Mouse (Mus musculus): ENCODE results near the gene Rcor2. TPM values are rescaled to one million over a fixed set of nuclear protein-coding genes. Genes with fewer than 3 reads are reported as not detected.

Gene Rcor2
- polyA plus RNA-seq, 1 experiment from 2014 or later, result 9.8 TPM

DNA sequence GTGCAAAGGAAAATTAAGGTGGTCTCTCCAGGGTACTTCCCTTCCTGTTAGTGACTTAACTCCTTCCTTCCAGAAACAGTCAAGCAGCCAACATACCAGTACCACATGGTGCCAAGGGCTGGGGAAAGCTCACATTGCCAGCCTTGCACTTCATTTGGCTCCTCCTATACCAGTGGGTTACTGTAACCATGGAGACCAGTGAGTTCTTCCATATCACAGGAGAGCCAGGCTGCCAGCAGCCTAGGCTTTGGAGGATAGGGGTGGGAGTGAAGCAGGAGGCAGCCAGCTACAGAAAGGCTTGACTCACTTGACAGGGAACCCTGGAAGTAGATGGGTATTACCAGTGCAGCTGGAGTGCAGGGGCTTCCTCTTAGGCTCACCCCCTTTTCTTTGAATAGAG is 31.9 kb downstream of the Rcor2 start:
- Histone ChIP-seq H3K4me2 (replicated peaks; ENCODE audit: low read depth, low read length) (no peak overlapping the region), H3K27ac (ENCODE audit: low read depth, low read length) (no peak overlapping the region), H3K36me3 (ENCODE audit: control insufficient read depth, insufficient read depth, low read length) (0 out of 2 replicates have a peak, but pooled peaks cover 2% of the 10 kb centered on the region), H3K9ac (ENCODE audit: low read depth, low read length) (no peak overlapping the region), H3K9me3 (ENCODE audit: control insufficient read depth, low read length) (no peaks in the 10 kb centered on the region), H3K4me1 (ENCODE audit: control insufficient read depth, insufficient read depth, low read length) (peaks cover 28% of the 10 kb centered on the region), H3K4me3 (ENCODE audit: low read length) (no peak overlapping the region), H3K27me3 (ENCODE audit: control insufficient read depth, insufficient read depth, low read length) (no peaks in the 10 kb centered on the region)
- ATAC-seq (ENCODE audit: low FRiP score, low TSS enrichment), result no peak

DNA sequence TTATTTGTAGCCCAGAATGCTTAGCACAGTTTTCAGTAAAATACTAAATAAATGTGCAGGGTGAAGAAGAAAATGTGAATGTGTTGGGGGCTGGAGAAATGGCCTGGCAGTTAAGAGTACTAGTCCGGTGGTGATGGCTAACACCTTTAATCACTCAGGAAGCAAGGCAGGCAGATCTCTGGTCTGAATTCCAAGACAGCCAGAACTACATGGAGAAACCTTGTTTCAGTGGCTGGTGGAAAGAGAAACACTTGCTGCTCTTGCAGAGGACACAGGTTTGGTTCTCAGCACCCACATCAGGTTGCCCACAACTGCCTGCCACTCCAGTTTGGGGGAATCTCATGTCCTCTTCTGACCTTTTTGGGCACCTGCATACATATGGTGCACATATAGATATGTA is 33.0 kb downstream of the Rcor2 start:
- Histone ChIP-seq H3K4me3 (ENCODE audit: low read length) (no peak overlapping the region), H3K4me2 (replicated peaks; ENCODE audit: low read depth, low read length) (no peak overlapping the region), H3K9ac (ENCODE audit: low read depth, low read length) (no peak overlapping the region), H3K27me3 (ENCODE audit: control insufficient read depth, insufficient read depth, low read length) (no peaks in the 10 kb centered on the region), H3K36me3 (ENCODE audit: control insufficient read depth, insufficient read depth, low read length) (0 out of 2 replicates have a peak, but pooled peaks cover 2% of the 10 kb centered on the region), H3K4me1 (ENCODE audit: control insufficient read depth, insufficient read depth, low read length) (peaks cover 19% of the 10 kb centered on the region), H3K27ac (ENCODE audit: low read depth, low read length) (no peak overlapping the region), H3K9me3 (ENCODE audit: control insufficient read depth, low read length) (no peaks in the 10 kb centered on the region)
- ATAC-seq (ENCODE audit: low FRiP score, low TSS enrichment), result no peak
- WGBS, result 84% methylated on average over 1 of the region's 1 CpGs

DNA sequence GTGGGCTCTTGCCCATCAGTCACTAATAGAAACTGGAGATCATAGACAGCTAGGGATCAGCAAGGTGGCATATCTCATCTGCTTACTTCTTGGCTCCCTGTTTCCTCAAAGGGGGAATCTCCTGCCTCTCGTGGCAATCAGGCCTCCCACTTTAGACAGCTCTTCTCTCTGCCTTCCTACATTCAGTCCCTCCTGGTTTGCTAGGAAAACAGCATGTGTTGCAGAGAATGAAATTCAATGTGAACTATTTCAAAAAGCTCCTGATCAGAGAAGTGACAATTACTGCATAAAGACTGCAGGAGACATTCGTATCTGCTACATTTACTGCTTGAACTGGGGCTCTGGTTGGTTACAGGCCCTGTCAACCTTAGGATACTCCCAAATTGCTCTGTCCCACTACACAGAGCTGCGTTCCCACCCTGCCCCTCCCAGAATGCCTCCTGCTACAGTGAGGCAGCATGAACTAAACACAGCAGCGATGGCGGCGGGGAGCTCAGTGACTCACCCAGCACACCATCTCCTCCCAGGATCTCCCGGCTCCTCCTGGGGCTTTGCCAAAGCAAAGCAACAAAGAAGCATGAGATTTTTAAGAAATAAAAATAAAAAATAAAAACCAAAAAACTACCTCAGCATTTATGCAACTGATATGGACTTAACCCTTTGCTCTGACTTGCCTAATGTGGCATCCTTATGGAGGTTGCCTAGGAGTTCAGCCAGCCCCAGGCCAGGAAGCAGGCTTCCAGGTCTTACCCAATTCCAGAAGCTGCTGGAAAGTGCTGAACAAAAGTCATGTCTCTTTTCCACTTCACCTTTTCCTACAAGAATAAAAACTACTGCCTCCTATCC is 34.7 kb downstream of the Rcor2 start:
- Histone ChIP-seq H3K4me3 (ENCODE audit: low read length) (no peak overlapping the region), H3K36me3 (ENCODE audit: control insufficient read depth, insufficient read depth, low read length) (0 out of 2 replicates have a peak, but pooled peaks cover 2% of the 10 kb centered on the region), H3K9ac (ENCODE audit: low read depth, low read length) (no peak overlapping the region), H3K4me2 (replicated peaks; ENCODE audit: low read depth, low read length) (no peak overlapping the region), H3K4me1 (ENCODE audit: control insufficient read depth, insufficient read depth, low read length) (peaks cover 21% of the 10 kb centered on the region), H3K27ac (ENCODE audit: low read depth, low read length) (peak overlapping the region; percentile 5; the same call in 1 of the 2 replicates), H3K9me3 (ENCODE audit: control insufficient read depth, low read length) (no peaks in the 10 kb centered on the region), H3K27me3 (ENCODE audit: control insufficient read depth, insufficient read depth, low read length) (no peaks in the 10 kb centered on the region)
- no peak for ATAC-seq (ENCODE audit: low FRiP score, low TSS enrichment)
- WGBS, result 79% methylated on average over 7 of the region's 7 CpGs

GRCm38 (mm10) chr19:7302493-7302797 is 35.3 kb downstream of the Rcor2 start:
- Histone ChIP-seq H3K27ac (ENCODE audit: low read depth, low read length) (peak overlapping the region; percentile 5; the same call in 1 of the 2 replicates), H3K9ac (ENCODE audit: low read depth, low read length) (no peak overlapping the region), H3K4me1 (ENCODE audit: control insufficient read depth, insufficient read depth, low read length) (peaks cover 27% of the 10 kb centered on the region), H3K36me3 (ENCODE audit: control insufficient read depth, insufficient read depth, low read length) (0 out of 2 replicates have a peak, but pooled peaks cover 2% of the 10 kb centered on the region), H3K27me3 (ENCODE audit: control insufficient read depth, insufficient read depth, low read length) (no peaks in the 10 kb centered on the region), H3K4me2 (replicated peaks; ENCODE audit: low read depth, low read length) (no peak overlapping the region), H3K9me3 (ENCODE audit: control insufficient read depth, low read length) (no peaks in the 10 kb centered on the region), H3K4me3 (ENCODE audit: low read length) (no peak overlapping the region)
- 61% methylated on average over 1 of the region's 1 CpGs for WGBS
- no peak; the same call in 1 of the 2 replicates for ATAC-seq (ENCODE audit: low FRiP score, low TSS enrichment)

DNA sequence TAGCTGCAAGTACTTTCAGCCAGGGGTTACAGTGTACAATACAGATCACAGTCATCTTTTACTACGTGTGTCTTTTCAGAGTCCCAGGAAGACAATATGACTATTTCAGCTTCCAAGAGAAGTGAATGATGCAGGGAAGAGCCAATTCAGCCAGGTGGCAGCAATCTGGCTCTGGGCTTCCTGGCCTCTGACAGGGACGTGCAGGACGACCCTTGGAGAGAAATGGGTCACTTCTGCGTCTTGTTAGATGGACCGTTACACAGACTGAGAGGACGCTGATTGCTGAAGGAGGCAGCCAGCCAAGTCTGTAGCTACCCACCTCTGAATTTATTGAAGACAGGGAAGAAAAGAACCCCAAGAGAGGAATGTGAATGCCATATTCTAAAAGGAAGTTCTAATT is 36.7 kb downstream of the Rcor2 start:
- H3K4me1 ChIP-seq (ENCODE audit: control insufficient read depth, insufficient read depth, low read length), result peaks cover 40% of the 10 kb centered on the region
- H3K36me3 ChIP-seq (ENCODE audit: control insufficient read depth, insufficient read depth, low read length), result 0 out of 2 replicates have a peak, but pooled peaks cover 2% of the 10 kb centered on the region
- WGBS, result 41% methylated on average over 6 of the region's 6 CpGs
- H3K9me3 ChIP-seq (ENCODE audit: control insufficient read depth, low read length), result no peaks in the 10 kb centered on the region
- H3K27me3 ChIP-seq (ENCODE audit: control insufficient read depth, insufficient read depth, low read length), result no peaks in the 10 kb centered on the region
- no peak overlapping the region for H3K4me2 ChIP-seq (replicated peaks; ENCODE audit: low read depth, low read length)
- no peak overlapping the region for H3K27ac ChIP-seq (ENCODE audit: low read depth, low read length)
- H3K4me3 ChIP-seq (ENCODE audit: low read length), result no peak overlapping the region
- no peak overlapping the region for H3K9ac ChIP-seq (ENCODE audit: low read depth, low read length)
- ATAC-seq (ENCODE audit: low FRiP score, low TSS enrichment), result no peak

GRCm38 (mm10) chr19:7304801-7305200 is 37.7 kb downstream of the Rcor2 start:
- Histone ChIP-seq H3K27me3 (ENCODE audit: control insufficient read depth, insufficient read depth, low read length) (no peaks in the 10 kb centered on the region), H3K4me2 (replicated peaks; ENCODE audit: low read depth, low read length) (no peak overlapping the region), H3K9me3 (ENCODE audit: control insufficient read depth, low read length) (no peaks in the 10 kb centered on the region), H3K9ac (ENCODE audit: low read depth, low read length) (no peak overlapping the region), H3K4me3 (ENCODE audit: low read length) (no peak overlapping the region), H3K27ac (ENCODE audit: low read depth, low read length) (no peak overlapping the region), H3K36me3 (ENCODE audit: control insufficient read depth, insufficient read depth, low read length) (no peaks in the 10 kb centered on the region), H3K4me1 (ENCODE audit: control insufficient read depth, insufficient read depth, low read length) (peaks cover 50% of the 10 kb centered on the region)
- WGBS, result 80% methylated on average over 2 of the region's 2 CpGs
- ATAC-seq (ENCODE audit: low FRiP score, low TSS enrichment), result no peak

GRCm38 (mm10) chr19:7305380-7306310 is 38.5 kb downstream of the Rcor2 start:
- no peak for ATAC-seq (ENCODE audit: low FRiP score, low TSS enrichment)
- Histone ChIP-seq H3K4me1 (ENCODE audit: control insufficient read depth, insufficient read depth, low read length) (peaks cover 58% of the 10 kb centered on the region), H3K27me3 (ENCODE audit: control insufficient read depth, insufficient read depth, low read length) (no peaks in the 10 kb centered on the region), H3K4me2 (replicated peaks; ENCODE audit: low read depth, low read length) (no peak overlapping the region), H3K9ac (ENCODE audit: low read depth, low read length) (no peak overlapping the region), H3K36me3 (ENCODE audit: control insufficient read depth, insufficient read depth, low read length) (no peaks in the 10 kb centered on the region), H3K27ac (ENCODE audit: low read depth, low read length) (0 out of 2 replicates have a peak overlapping the region, but pooled peaks have one; percentile 77), H3K9me3 (ENCODE audit: control insufficient read depth, low read length) (no peaks in the 10 kb centered on the region), H3K4me3 (ENCODE audit: low read length) (no peak overlapping the region)
- WGBS, result 76% methylated on average over 10 of the region's 11 CpGs

- H3K4me2 ChIP-seq (replicated peaks; ENCODE audit: low read depth, low read length), result no peak overlapping the region
- no peak overlapping the region for H3K9ac ChIP-seq (ENCODE audit: low read depth, low read length)
- peaks cover 68% of the 10 kb centered on the region for H3K4me1 ChIP-seq (ENCODE audit: control insufficient read depth, insufficient read depth, low read length)
- no peaks in the 10 kb centered on the region for H3K36me3 ChIP-seq (ENCODE audit: control insufficient read depth, insufficient read depth, low read length)
- ATAC-seq (ENCODE audit: low FRiP score, low TSS enrichment), result no peak; the same call in 1 of the 2 replicates
- H3K9me3 ChIP-seq (ENCODE audit: control insufficient read depth, low read length), result no peaks in the 10 kb centered on the region
- no peaks in the 10 kb centered on the region for H3K27me3 ChIP-seq (ENCODE audit: control insufficient read depth, insufficient read depth, low read length)
- H3K4me3 ChIP-seq (ENCODE audit: low read length), result no peak overlapping the region
- peak overlapping the region; percentile 77 for H3K27ac ChIP-seq (ENCODE audit: low read depth, low read length)
- WGBS, result 21% methylated on average over 3 of the region's 3 CpGs
Observed at GRCm38 (mm10) chr19:7306968-7307367, 39.8 kb downstream of the Rcor2 start.

Data from kidney, embryonic 14.5 days (tissue).